Mouse (Mus musculus): ENCODE measurements at regions not wholly inside any gene's neighbourhood (a gene's known extent, or its start where the extent isn't known, plus 50 kb on each side); places are given as distances from the start of the nearest gene placed in this dataset.

GRCm38 (mm10) chr10:27990359-27991056 lies 84.1 kb upstream of the Ptprk start:
- intact Hi-C loops (cut with DNase I), result no loop called here
- no peak for DNase-seq (ENCODE audit: extremely low spot score in 1 of 2, low spot score in 2 of 2)

GRCm38 (mm10) chr10:27991057-27991365 lies 83.6 kb upstream of the Ptprk start:
- intact Hi-C loops (cut with DNase I), result no loop called here
- peak in 1 of 2 experiments; percentile 4 for DNase-seq (ENCODE audit: extremely low spot score in 1 of 2, low spot score in 2 of 2)

- intact Hi-C loops (cut with DNase I), result no loop called here
Observed at GRCm38 (mm10) chr10:27994376-27995034, 80.1 kb upstream of the Ptprk start.

GRCm38 (mm10) chr10:27995035-27995399 lies 79.6 kb upstream of the Ptprk start:
- intact Hi-C loops (cut with DNase I), result no loop called here

More at GRCm38 (mm10) chr10:27994376-27995034, 80.1 kb upstream of the Ptprk start:
- no peak for DNase-seq (ENCODE audit: extremely low spot score in 1 of 2, low spot score in 2 of 2)

GRCm38 (mm10) chr10:28010756-28011155 lies 63.9 kb upstream of the Ptprk start:
- intact Hi-C loops (cut with DNase I), result no loop called here
- DNase-seq (ENCODE audit: extremely low spot score in 1 of 2, low spot score in 2 of 2), result no peak

More at GRCm38 (mm10) chr10:27995035-27995399, 79.6 kb upstream of the Ptprk start:
- no peak for DNase-seq (ENCODE audit: extremely low spot score in 1 of 2, low spot score in 2 of 2)

GRCm38 (mm10) chr10:28012135-28012534 lies 62.5 kb upstream of the Ptprk start:
- intact Hi-C loops (cut with DNase I), result no loop called here
- no peak for DNase-seq (ENCODE audit: extremely low spot score in 1 of 2, low spot score in 2 of 2)

- intact Hi-C loops (cut with DNase I), result no loop called here
- no peak for DNase-seq (ENCODE audit: extremely low spot score in 1 of 2, low spot score in 2 of 2)
Observed at GRCm38 (mm10) chr10:28013401-28013800, 61.2 kb upstream of the Ptprk start.

GRCm38 (mm10) chr10:28014306-28014825 lies 60.3 kb upstream of the Ptprk start:
- DNase-seq (ENCODE audit: extremely low spot score in 1 of 2, low spot score in 2 of 2), result no peak
- intact Hi-C loops (cut with DNase I), result no loop called here

All from left cerebral cortex, postnatal 10 days (tissue).